Mouse (Mus musculus): ENCODE measurements around the gene Gm45713. TPM values are rescaled to one million over a fixed set of nuclear protein-coding genes. Genes with fewer than 3 reads are reported as not detected.

Gm45713 gene
- polyA plus RNA-seq, 1 experiment from 2014 or later: not detected

DNA sequence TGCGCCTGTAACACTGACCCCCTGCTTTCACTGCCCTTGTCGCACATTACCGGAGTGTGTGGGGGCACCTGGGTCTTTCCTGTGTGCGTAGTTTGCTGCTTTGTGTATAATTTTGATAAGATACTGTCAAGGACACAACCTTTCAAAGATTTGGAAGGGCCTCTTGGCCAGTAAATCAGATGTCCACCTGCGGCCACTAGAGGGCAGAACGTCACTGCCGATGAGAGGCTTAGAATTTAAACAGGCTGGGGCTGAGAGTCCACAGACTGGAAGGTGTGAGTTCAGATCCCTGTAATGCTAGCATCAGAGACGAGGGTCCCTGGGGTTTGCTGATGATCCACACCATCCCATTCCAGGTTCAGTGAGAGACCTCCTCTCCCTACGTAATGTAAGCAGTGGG, 57.5 kb downstream of the Gm45713 start:
- WGBS: 37% methylated on average over 9 of the region's 9 CpGs
- H3K4me3 ChIP-seq (replicated peaks; ENCODE audit: low read length): no peak overlapping the region
- no peak overlapping the region for H3K9ac ChIP-seq (replicated peaks; ENCODE audit: low read depth, low read length)
- H3K27me3 ChIP-seq (replicated peaks; ENCODE audit: control insufficient read depth, insufficient read depth, low read length): no peaks in the 10 kb centered on the region
- no peak overlapping the region for H3K4me2 ChIP-seq (ENCODE audit: low read length)
- H3K27ac ChIP-seq (ENCODE audit: low read length): no peak overlapping the region
- H3K4me1 ChIP-seq (replicated peaks; ENCODE audit: control insufficient read depth, insufficient read depth, low read length): no peaks in the 10 kb centered on the region
- no peaks in the 10 kb centered on the region for H3K36me3 ChIP-seq (ENCODE audit: control insufficient read depth, insufficient read depth)
- H3K9me3 ChIP-seq (ENCODE audit: control insufficient read depth, low read length): no peaks in the 10 kb centered on the region
- ATAC-seq: no peak

DNA sequence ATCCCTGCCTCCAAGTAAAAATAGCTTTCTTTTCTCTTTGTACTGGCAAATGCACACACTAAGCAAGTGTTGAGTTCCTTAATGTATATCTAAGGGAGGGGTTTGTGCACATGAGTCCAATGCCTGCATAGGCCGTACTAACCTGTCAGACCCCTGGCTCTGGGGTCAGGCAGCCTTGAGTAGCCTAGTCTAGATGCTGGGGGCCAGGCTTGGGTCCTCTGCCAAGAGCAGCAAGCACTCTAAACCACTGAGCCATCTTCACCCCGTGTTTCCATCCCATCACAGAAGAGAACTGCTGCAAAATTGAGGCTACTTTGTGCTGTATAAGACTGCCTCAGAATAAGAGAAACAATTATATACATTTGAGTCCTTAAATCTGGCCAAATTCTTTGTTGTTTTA, 58.2 kb downstream of the Gm45713 start:
- Histone ChIP-seq H3K4me3 (replicated peaks; ENCODE audit: low read length) (no peak overlapping the region), H3K4me2 (ENCODE audit: low read length) (no peak overlapping the region), H3K27ac (ENCODE audit: low read length) (no peak overlapping the region), H3K27me3 (replicated peaks; ENCODE audit: control insufficient read depth, insufficient read depth, low read length) (no peaks in the 10 kb centered on the region), H3K9me3 (ENCODE audit: control insufficient read depth, low read length) (no peaks in the 10 kb centered on the region), H3K9ac (replicated peaks; ENCODE audit: low read depth, low read length) (no peak overlapping the region), H3K4me1 (replicated peaks; ENCODE audit: control insufficient read depth, insufficient read depth, low read length) (no peaks in the 10 kb centered on the region), H3K36me3 (ENCODE audit: control insufficient read depth, insufficient read depth) (no peaks in the 10 kb centered on the region)
- ATAC-seq: no peak
- 89% methylated on average over 2 of the region's 2 CpGs for WGBS

DNA sequence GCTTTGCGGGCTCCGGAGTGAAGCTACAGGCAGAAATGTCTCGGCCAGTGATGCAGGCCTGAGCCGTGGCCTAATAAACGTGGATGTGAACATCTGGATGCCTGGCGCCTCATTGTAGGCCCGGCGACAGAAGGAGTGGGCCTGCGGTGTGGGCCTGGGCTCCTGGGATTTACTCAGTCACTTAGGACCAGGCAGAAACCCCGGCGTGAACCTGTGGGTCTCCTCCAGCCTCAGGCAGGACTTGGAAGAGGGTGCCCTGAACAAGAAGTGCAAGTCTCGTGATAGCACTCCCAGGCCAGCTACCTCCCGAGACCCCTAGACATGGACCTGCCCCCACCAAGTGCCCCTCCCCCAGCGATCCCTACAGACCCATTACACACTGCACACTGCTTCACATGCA, 58.7 kb downstream of the Gm45713 start:
- Histone ChIP-seq H3K9ac (replicated peaks; ENCODE audit: low read depth, low read length) (no peak overlapping the region), H3K27me3 (replicated peaks; ENCODE audit: control insufficient read depth, insufficient read depth, low read length) (no peaks in the 10 kb centered on the region), H3K4me2 (ENCODE audit: low read length) (no peak overlapping the region), H3K9me3 (ENCODE audit: control insufficient read depth, low read length) (no peaks in the 10 kb centered on the region), H3K36me3 (ENCODE audit: control insufficient read depth, insufficient read depth) (no peaks in the 10 kb centered on the region), H3K4me3 (replicated peaks; ENCODE audit: low read length) (no peak overlapping the region), H3K27ac (ENCODE audit: low read length) (no peak overlapping the region), H3K4me1 (replicated peaks; ENCODE audit: control insufficient read depth, insufficient read depth, low read length) (no peaks in the 10 kb centered on the region)
- no peak for ATAC-seq
- WGBS: 91% methylated on average over 14 of the region's 14 CpGs

DNA sequence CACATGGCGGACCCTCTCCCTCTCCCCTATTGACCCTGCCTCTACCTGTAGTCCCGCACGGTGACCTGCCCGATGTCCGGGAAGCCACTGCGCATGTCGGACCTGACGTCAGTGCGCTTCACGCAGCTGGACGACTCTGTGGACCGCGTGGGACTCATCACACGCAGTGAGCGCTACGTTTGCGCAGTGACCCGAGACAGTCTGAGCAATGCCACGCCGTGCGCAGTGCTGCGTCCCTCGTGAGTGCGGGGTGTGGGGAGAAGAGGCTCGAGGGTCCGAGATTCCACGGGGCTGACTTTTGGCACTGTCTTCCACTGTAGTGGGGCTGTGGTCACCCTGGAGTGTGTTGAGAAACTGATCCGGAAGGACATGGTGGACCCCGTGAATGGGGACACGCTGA, 59.5 kb downstream of the Gm45713 start:
- Histone ChIP-seq H3K9me3 (ENCODE audit: control insufficient read depth, low read length) (no peaks in the 10 kb centered on the region), H3K27me3 (replicated peaks; ENCODE audit: control insufficient read depth, insufficient read depth, low read length) (no peaks in the 10 kb centered on the region), H3K36me3 (ENCODE audit: control insufficient read depth, insufficient read depth) (no peaks in the 10 kb centered on the region), H3K4me3 (replicated peaks; ENCODE audit: low read length) (no peak overlapping the region), H3K9ac (replicated peaks; ENCODE audit: low read depth, low read length) (no peak overlapping the region), H3K27ac (ENCODE audit: low read length) (no peak overlapping the region), H3K4me2 (ENCODE audit: low read length) (no peak overlapping the region), H3K4me1 (replicated peaks; ENCODE audit: control insufficient read depth, insufficient read depth, low read length) (no peaks in the 10 kb centered on the region)
- no peak for ATAC-seq
- WGBS: 88% methylated on average over 30 of the region's 30 CpGs

MicroRNA genes within 50 kb of the gene (microRNA counts, 519-probe panel; counts per million panel counts)
- 2,689 counts per million, percentile 68 among the panel's probes with 10 or more counts for microRNA mmu-miR-150

Small RNA genes within 50 kb of the gene (microRNA-seq; reads per million reads assigned to microRNA genes)
- gene Mir150: 54.7 reads per million, percentile 46 among the genes with 10 or more reads in this experiment
- gene Mir5121: 11.0 reads per million, percentile 30 among the genes with 10 or more reads in this experiment
- not detected for gene Mir7055

Other genes with a start within 250 kb of the Gm45713 start
- 158 and 166 TPM in 2 replicates for gene Med25, start 243.5 kb downstream of the Gm45713 start, polyA plus RNA-seq (2015; fragmentation: Nextera tagmentation; extraction: Ambion mirVana)
- 21.1 and 21.2 TPM in 2 replicates for gene Fuz, start 240.2 kb downstream of the Gm45713 start, polyA plus RNA-seq (2015; fragmentation: Nextera tagmentation; extraction: Ambion mirVana)
- 111 and 113 TPM in 2 replicates for gene Ap2a1, start 206.7 kb downstream of the Gm45713 start, polyA plus RNA-seq (2015; fragmentation: Nextera tagmentation; extraction: Ambion mirVana)
- 0.15 TPM in 1 of 2 replicates, not detected in the other for gene Tsks, start 193.0 kb downstream of the Gm45713 start, polyA plus RNA-seq (2015; fragmentation: Nextera tagmentation; extraction: Ambion mirVana)
- 49.1 and 63.9 TPM in 2 replicates for gene Cpt1c, start 161.4 kb downstream of the Gm45713 start, polyA plus RNA-seq (2015; fragmentation: Nextera tagmentation; extraction: Ambion mirVana)
- 646 and 707 TPM in 2 replicates for gene Prmt1, start 149.7 kb downstream of the Gm45713 start, polyA plus RNA-seq (2015; fragmentation: Nextera tagmentation; extraction: Ambion mirVana)
- 56.2 and 60.6 TPM in 2 replicates for gene Irf3, start 138.6 kb downstream of the Gm45713 start, polyA plus RNA-seq (2015; fragmentation: Nextera tagmentation; extraction: Ambion mirVana)
- 15.3 and 16.0 TPM in 2 replicates for gene Bcl2l12, start 137.5 kb downstream of the Gm45713 start, polyA plus RNA-seq (2015; fragmentation: Nextera tagmentation; extraction: Ambion mirVana)
- 42.1 and 44.3 TPM in 2 replicates for gene Scaf1, start 119.9 kb downstream of the Gm45713 start, polyA plus RNA-seq (2015; fragmentation: Nextera tagmentation; extraction: Ambion mirVana)
- 10.1 and 12.0 TPM in 2 replicates for gene Rras, start 118.3 kb downstream of the Gm45713 start, polyA plus RNA-seq (2015; fragmentation: Nextera tagmentation; extraction: Ambion mirVana)
- gene Prr12, start 83.3 kb downstream of the Gm45713 start, polyA plus RNA-seq (2015; fragmentation: Nextera tagmentation; extraction: Ambion mirVana): 15.2 and 17.3 TPM in 2 replicates
- gene Nosip, start 73.8 kb downstream of the Gm45713 start, polyA plus RNA-seq (2015; fragmentation: Nextera tagmentation; extraction: Ambion mirVana): 60.8 and 65.7 TPM in 2 replicates
- gene Prrg2, start 73.6 kb downstream of the Gm45713 start, polyA plus RNA-seq (2015; fragmentation: Nextera tagmentation; extraction: Ambion mirVana): 13.3 and 13.6 TPM in 2 replicates
- gene Rcn3, start 44.0 kb downstream of the Gm45713 start, polyA plus RNA-seq (2015; fragmentation: Nextera tagmentation; extraction: Ambion mirVana): 50.8 and 66.2 TPM in 2 replicates
- 17.7 and 24.4 TPM in 2 replicates for gene Fcgrt, start 32.4 kb downstream of the Gm45713 start, polyA plus RNA-seq (2015; fragmentation: Nextera tagmentation; extraction: Ambion mirVana)
- gene Rps11, start 11.8 kb downstream of the Gm45713 start, polyA plus RNA-seq (2015; fragmentation: Nextera tagmentation; extraction: Ambion mirVana): 860 and 958 TPM in 2 replicates
- gene Rpl13a, start 7.5 kb downstream of the Gm45713 start, polyA plus RNA-seq (2015; fragmentation: Nextera tagmentation; extraction: Ambion mirVana): 722 and 741 TPM in 2 replicates
- gene Flt3l, start 201 bp upstream of the Gm45713 start, polyA plus RNA-seq (2015; fragmentation: Nextera tagmentation; extraction: Ambion mirVana): 1.1 and 1.4 TPM in 2 replicates
- gene Pih1d1, start 18.1 kb upstream of the Gm45713 start, polyA plus RNA-seq (2015; fragmentation: Nextera tagmentation; extraction: Ambion mirVana): 84.2 and 90.2 TPM in 2 replicates
- 19.3 and 20.9 TPM in 2 replicates for gene Aldh16a1, start 18.4 kb upstream of the Gm45713 start, polyA plus RNA-seq (2015; fragmentation: Nextera tagmentation; extraction: Ambion mirVana)
- gene Slc17a7, start 27.7 kb upstream of the Gm45713 start, polyA plus RNA-seq (2015; fragmentation: Nextera tagmentation; extraction: Ambion mirVana): 20.1 and 22.8 TPM in 2 replicates
- 0.51 TPM in 1 of 2 replicates, not detected in the other for gene Gfy, start 43.3 kb upstream of the Gm45713 start, polyA plus RNA-seq (2015; fragmentation: Nextera tagmentation; extraction: Ambion mirVana)
- gene Pth2, start 44.8 kb upstream of the Gm45713 start, polyA plus RNA-seq (2015; fragmentation: Nextera tagmentation; extraction: Ambion mirVana): 0.63 TPM in 1 of 2 replicates, not detected in the other
- 0.58 and 0.95 TPM in 2 replicates for gene Ccdc155, start 68.7 kb upstream of the Gm45713 start, polyA plus RNA-seq (2015; fragmentation: Nextera tagmentation; extraction: Ambion mirVana)
- gene Dkkl1, start 75.9 kb upstream of the Gm45713 start, polyA plus RNA-seq (2015; fragmentation: Nextera tagmentation; extraction: Ambion mirVana): 1.1 and 2.2 TPM in 2 replicates
- gene Tead2, start 79.5 kb upstream of the Gm45713 start, polyA plus RNA-seq (2015; fragmentation: Nextera tagmentation; extraction: Ambion mirVana): 73.1 and 79.5 TPM in 2 replicates
- gene Cd37, start 102.9 kb upstream of the Gm45713 start, polyA plus RNA-seq (2015; fragmentation: Nextera tagmentation; extraction: Ambion mirVana): 1.5 and 1.6 TPM in 2 replicates
- gene Slc6a16, start 104.9 kb upstream of the Gm45713 start, polyA plus RNA-seq (2015; fragmentation: Nextera tagmentation; extraction: Ambion mirVana): 0.30 and 0.47 TPM in 2 replicates
- gene Slc6a21, start 141.3 kb upstream of the Gm45713 start, polyA plus RNA-seq (2015; fragmentation: Nextera tagmentation; extraction: Ambion mirVana): not detected in 2 replicates
- 8.2 and 10.1 TPM in 2 replicates for gene Trpm4, start 197.5 kb upstream of the Gm45713 start, polyA plus RNA-seq (2015; fragmentation: Nextera tagmentation; extraction: Ambion mirVana)
- 0.60 TPM in 1 of 2 replicates, not detected in the other for gene Hrc, start 199.1 kb upstream of the Gm45713 start, polyA plus RNA-seq (2015; fragmentation: Nextera tagmentation; extraction: Ambion mirVana)
- gene Ppfia3, start 230.8 kb upstream of the Gm45713 start, polyA plus RNA-seq (2015; fragmentation: Nextera tagmentation; extraction: Ambion mirVana): 16.1 and 19.7 TPM in 2 replicates
- gene Lin7b, start 234.4 kb upstream of the Gm45713 start, polyA plus RNA-seq (2015; fragmentation: Nextera tagmentation; extraction: Ambion mirVana): 6.1 and 18.5 TPM in 2 replicates